Mouse (Mus musculus): ENCODE data around the gene Olfr948. TPM values are rescaled to one million over a fixed set of nuclear protein-coding genes. Genes with fewer than 3 reads are reported as not detected.

The Olfr948 gene
- not detected in 2 replicates for polyA plus RNA-seq (2012; ENCODE audit: insufficient read depth, insufficient read length, missing spikeins)

DNA sequence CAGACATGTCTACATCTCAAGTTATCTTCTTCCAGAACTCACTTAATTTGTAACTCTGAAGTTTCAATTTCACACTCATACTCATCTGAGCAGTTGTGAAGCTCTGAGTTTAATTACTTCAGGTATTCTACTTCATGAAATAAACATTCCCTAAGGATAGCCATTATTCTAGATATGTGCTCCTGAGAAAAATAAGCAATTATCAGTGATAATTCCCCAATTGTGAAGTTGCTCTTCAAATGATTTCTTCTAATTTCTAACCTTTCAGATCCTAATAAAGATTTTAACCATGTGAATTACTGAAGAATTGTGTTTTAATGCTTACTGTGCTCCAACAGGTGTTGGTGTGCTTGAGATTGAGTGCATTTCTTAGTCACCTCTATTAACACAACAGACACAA lies at the start of gene Olfr948:
TSS of gene Olfr948 (minus strand) at position 101 of the 400 bp plus-strand sequence.
- H3K4me1 ChIP-seq (ENCODE audit: control insufficient read depth, insufficient read depth, insufficient read length, low read length), result no peaks in the 10 kb centered on the region
- H3K27ac ChIP-seq (replicated peaks; ENCODE audit: low read depth, low read length), result no peak within 1 kb of the TSS
- no peak within 1 kb of the TSS for H3K4me3 ChIP-seq (ENCODE audit: insufficient read depth, low read depth, low read length)

DNA sequence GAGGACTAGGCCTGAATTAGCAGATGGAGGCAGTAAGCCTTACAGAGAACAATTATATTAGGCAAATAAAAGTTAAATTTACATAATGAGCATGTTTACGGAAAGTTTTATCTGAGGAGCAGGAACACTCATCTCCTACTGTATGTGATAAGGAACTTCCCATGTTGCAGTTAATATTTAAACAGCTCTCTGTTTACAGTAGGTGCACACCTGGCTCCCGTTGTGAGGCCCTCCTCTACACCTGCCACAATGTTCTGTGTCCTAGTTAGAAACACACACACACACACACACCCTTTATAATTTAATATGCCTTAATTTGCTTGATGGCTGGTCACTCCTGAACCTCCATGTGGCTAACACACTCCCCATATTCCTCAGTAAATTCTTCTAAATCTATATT lies 38.7 kb downstream of the Olfr948 start:
- Histone ChIP-seq H3K27ac (replicated peaks; ENCODE audit: low read depth, low read length) (no peak overlapping the region), H3K4me1 (ENCODE audit: control insufficient read depth, insufficient read depth, insufficient read length, low read length) (no peaks in the 10 kb centered on the region)

GRCm38 (mm10) chr9:39276718-39277117 lies 49.1 kb downstream of the Olfr948 start, which contains the start of gene Olfr945:
TSS of gene Olfr945 (minus strand) at chr9:39276818.
- Histone ChIP-seq H3K27ac (replicated peaks; ENCODE audit: low read depth, low read length) (no peak within 1 kb of the TSS), H3K4me1 (ENCODE audit: control insufficient read depth, insufficient read depth, insufficient read length, low read length) (no peaks in the 10 kb centered on the region), H3K4me3 (ENCODE audit: insufficient read depth, low read depth, low read length) (no peak within 1 kb of the TSS)

More for the DNA sequence above, 38.7 kb downstream of the Olfr948 start:
- no peak overlapping the region for H3K4me3 ChIP-seq (ENCODE audit: insufficient read depth, low read depth, low read length)

Other genes with a start within 250 kb of the Olfr948 start
- not detected in 2 replicates for gene Olfr938, start 247.2 kb downstream of the Olfr948 start, polyA plus RNA-seq (2012; ENCODE audit: insufficient read depth, insufficient read length, missing spikeins)
- gene Olfr27, start 197.9 kb downstream of the Olfr948 start, polyA plus RNA-seq (2012; ENCODE audit: insufficient read depth, insufficient read length, missing spikeins), result not detected in 2 replicates
- gene Olfr943, start 159.7 kb downstream of the Olfr948 start, polyA plus RNA-seq (2012; ENCODE audit: insufficient read depth, insufficient read length, missing spikeins), result not detected in 2 replicates
- gene Olfr944, start 124.1 kb downstream of the Olfr948 start, polyA plus RNA-seq (2012; ENCODE audit: insufficient read depth, insufficient read length, missing spikeins), result not detected in 2 replicates
- gene Olfr1537, start 76.1 kb downstream of the Olfr948 start, polyA plus RNA-seq (2012; ENCODE audit: insufficient read depth, insufficient read length, missing spikeins), result not detected in 2 replicates
- not detected in 2 replicates for gene Olfr945, start 49.2 kb downstream of the Olfr948 start, polyA plus RNA-seq (2012; ENCODE audit: insufficient read depth, insufficient read length, missing spikeins)
- gene Olfr951, start 61.4 kb upstream of the Olfr948 start, polyA plus RNA-seq (2012; ENCODE audit: insufficient read depth, insufficient read length, missing spikeins), result not detected in 2 replicates
- not detected in 2 replicates for gene Olfr952, start 101.1 kb upstream of the Olfr948 start, polyA plus RNA-seq (2012; ENCODE audit: insufficient read depth, insufficient read length, missing spikeins)
- not detected in 2 replicates for gene Olfr954, start 130.7 kb upstream of the Olfr948 start, polyA plus RNA-seq (2012; ENCODE audit: insufficient read depth, insufficient read length, missing spikeins)
- gene Olfr955, start 145.9 kb upstream of the Olfr948 start, polyA plus RNA-seq (2012; ENCODE audit: insufficient read depth, insufficient read length, missing spikeins), result not detected in 2 replicates
- gene Olfr44, start 167.9 kb upstream of the Olfr948 start, polyA plus RNA-seq (2012; ENCODE audit: insufficient read depth, insufficient read length, missing spikeins), result not detected in 2 replicates
- gene Olfr957, start 189.8 kb upstream of the Olfr948 start, polyA plus RNA-seq (2012; ENCODE audit: insufficient read depth, insufficient read length, missing spikeins), result not detected in 2 replicates
- gene Olfr958, start 228.0 kb upstream of the Olfr948 start, polyA plus RNA-seq (2012; ENCODE audit: insufficient read depth, insufficient read length, missing spikeins), result not detected in 2 replicates
- gene Olfr959, start 249.5 kb upstream of the Olfr948 start, polyA plus RNA-seq (2012; ENCODE audit: insufficient read depth, insufficient read length, missing spikeins), result not detected in 2 replicates

All from brown adipose tissue, adult 24 weeks (tissue).